ENCODE assay signal across 8 mouse cellular contexts in genomic region chr1:195091699-195092219, GRCm38 (mm10). TPM values are rescaled to one million over a fixed set of nuclear protein-coding genes. Genes with fewer than 3 reads are reported as not detected.
A peak's percentile ranks its signal among the peaks of the same experiment; 100 is the strongest.
DNase-seq lines count a peak whose midpoint lies in the region; ATAC-seq and TF ChIP-seq lines count a peak whose summit lies in the region.

No protein-coding gene starts in this region.

- peaks cover 6% of the 10 kb centered on the region; the same call in 1 of the 2 replicates for H3K4me1 ChIP-seq in heart, embryonic 11.5 days (ENCODE audit: control insufficient read depth, insufficient read depth, low read length)
- H3K4me1 ChIP-seq in hindbrain, embryonic 11.5 days (replicated peaks; ENCODE audit: control insufficient read depth, insufficient read depth, low read length) = no peaks in the 10 kb centered on the region; the same call in 1 of the 2 replicates

- H3K4me3 ChIP-seq in heart, embryonic 11.5 days (ENCODE audit: low read depth, low read length) = peak overlapping the region; percentile 57
- peak overlapping the region; percentile 19 for H3K4me3 ChIP-seq in hindbrain, embryonic 11.5 days (ENCODE audit: low read depth, low read length)

- CTCF ChIA-PET in Patski (lab: Charles Lee) = interaction anchor here (0.5 to 1.2 kb wide), 2 partner anchors 20 to 51 kb away, joined by 3 read pairs; no protein-coding TSS in a partner anchor

- no peak for TF ChIP-seq CTCF in Patski (IDR thresholded peaks at IDR 0.05)

- no peaks in the 10 kb centered on the region for H3K9me3 ChIP-seq in heart, embryonic 11.5 days (replicated peaks; ENCODE audit: control insufficient read depth, low read length)
- no peaks in the 10 kb centered on the region for H3K9me3 ChIP-seq in hindbrain, embryonic 11.5 days (ENCODE audit: control insufficient read depth, low read length)

- 18% methylated on average over 11 of the region's 11 CpGs for WGBS in heart, embryonic 11.5 days (ENCODE audit: insufficient replicate concordance)
- 23% methylated on average over 11 of the region's 11 CpGs for WGBS in hindbrain, embryonic 11.5 days

- H3K36me3 ChIP-seq in heart, embryonic 11.5 days (ENCODE audit: control insufficient read depth, insufficient read depth, low read length) = no peaks in the 10 kb centered on the region
- H3K36me3 ChIP-seq in hindbrain, embryonic 11.5 days (ENCODE audit: control insufficient read depth, insufficient read depth, low read length) = no peaks in the 10 kb centered on the region

- no peak for DNase-seq in heart, postnatal 10 days
- DNase-seq in Patski (ENCODE audit: low read depth, low spot score) = no peak
- DNase-seq in hindbrain, embryonic 11.5 days (ENCODE audit: low spot score) = no peak
- no peak for DNase-seq in cerebellum, adult 11 months
- no peak for DNase-seq in left cerebral cortex, postnatal 10 days (ENCODE audit: extremely low spot score in 1 of 2, low spot score in 2 of 2)
- DNase-seq in adrenal gland, postnatal 14 days = no peak

- H3K27me3 ChIP-seq in heart, embryonic 11.5 days (ENCODE audit: control insufficient read depth, insufficient read depth, low read length) = no peaks in the 10 kb centered on the region
- no peaks in the 10 kb centered on the region for H3K27me3 ChIP-seq in Patski
- H3K27me3 ChIP-seq in hindbrain, embryonic 11.5 days (ENCODE audit: control insufficient read depth, insufficient read depth, low read length) = no peaks in the 10 kb centered on the region

- intact Hi-C loops in heart, postnatal 10 days (cut with DNase I) = no loop called here
- intact Hi-C loops in left cerebral cortex, postnatal 10 days (cut with DNase I) = no loop called here

- peak overlapping the region; percentile 77 for H3K9ac ChIP-seq in heart, embryonic 11.5 days (ENCODE audit: low read depth, low read length)
- no peak overlapping the region; the same call in 1 of the 2 replicates for H3K9ac ChIP-seq in hindbrain, embryonic 11.5 days (ENCODE audit: low read depth, low read length)

- POLR2A ChIA-PET in Patski (lab: Charles Lee) = interaction anchor here (0.8 to 1.2 kb wide), 2 partner anchors 40 to 114 kb away, joined by 3 read pairs; partner anchors contain the start of gene Cr1l

- peak; percentile 94 for ATAC-seq in heart, embryonic 11.5 days (replicated peaks; ENCODE audit: insufficient number of reproducible peaks, low FRiP score, low TSS enrichment)
- ATAC-seq in Patski = peak; percentile 85
- peak; percentile 82 for ATAC-seq in hindbrain, embryonic 11.5 days (ENCODE audit: low FRiP score)
- peak; percentile 77 for ATAC-seq in megakaryocyte progenitor cell, adult 5-6 weeks (replicated peaks; ENCODE audit: poor library complexity)

- in situ Hi-C loops in Patski (cut with MboI; ENCODE audit: low pct_unique_long_range_greater_than_20kb) = no loop called here

- H3K27ac ChIP-seq in heart, embryonic 11.5 days (ENCODE audit: low read depth, low read length) = peak overlapping the region; percentile 78
- H3K27ac ChIP-seq in hindbrain, embryonic 11.5 days (ENCODE audit: low read depth, low read length) = no peak overlapping the region

- peak overlapping the region; percentile 82 for H3K4me2 ChIP-seq in heart, embryonic 11.5 days
- peak overlapping the region; percentile 42 for H3K4me2 ChIP-seq in hindbrain, embryonic 11.5 days (replicated peaks; ENCODE audit: low read depth, low read length)

RNA-seq across cellular contexts. Expression of gene Cd46, which starts 0.3 kb away (rescaled TPM):
- 0.47 and 1.0 TPM in 2 replicates for polyA plus RNA-seq in heart, embryonic 11.5 days (2014; fragmentation: Nextera tagmentation; extraction: Ambion mirVana)
- 1 to 10 TPM; 1.7 TPM for total RNA-seq in heart, postnatal 10 days (2021)
- 0.35 TPM for polyA plus RNA-seq in Patski (2021)
- polyA plus RNA-seq in hindbrain, embryonic 11.5 days (2014; fragmentation: Nextera tagmentation; extraction: Ambion mirVana) = 0.82 and 0.90 TPM in 2 replicates
- total RNA-seq in megakaryocyte progenitor cell, adult 5-6 weeks (2015) = 1.6 and 1.9 TPM in 2 replicates
- total RNA-seq in megakaryocyte progenitor cell, adult 5-6 weeks (2017) = 0.33 and 0.88 TPM in 2 replicates
- total RNA-seq in left cerebral cortex, postnatal 10 days (2021) = 1 to 10 TPM; 5.9 TPM
- 2.0 TPM in 2 replicates for total RNA-seq in adrenal gland, postnatal 14 days (2021)

RNA-seq across cellular contexts. Expression of gene Cr1l, which starts 39.6 kb away (rescaled TPM):
- polyA plus RNA-seq in heart, embryonic 11.5 days (2014; fragmentation: Nextera tagmentation; extraction: Ambion mirVana) = 57.1 and 63.6 TPM in 2 replicates
- 10 to 100 TPM; 65.8 to 72.5 TPM for total RNA-seq in heart, postnatal 10 days (2021)
- 31.4 TPM for polyA plus RNA-seq in Patski (2021)
- polyA plus RNA-seq in hindbrain, embryonic 11.5 days (2014; fragmentation: Nextera tagmentation; extraction: Ambion mirVana) = 43.6 and 49.6 TPM in 2 replicates
- 120 and 134 TPM in 2 replicates for total RNA-seq in megakaryocyte progenitor cell, adult 5-6 weeks (2015)
- 101 and 119 TPM in 2 replicates for total RNA-seq in megakaryocyte progenitor cell, adult 5-6 weeks (2017)
- total RNA-seq in left cerebral cortex, postnatal 10 days (2021) = 10 to 100 TPM; 42.7 to 43.8 TPM
- 71.3 and 78.2 TPM in 2 replicates for total RNA-seq in adrenal gland, postnatal 14 days (2021)
